Comparison of ENCODE assay signal across 8 mouse cellular contexts in the genomic region with DNA sequence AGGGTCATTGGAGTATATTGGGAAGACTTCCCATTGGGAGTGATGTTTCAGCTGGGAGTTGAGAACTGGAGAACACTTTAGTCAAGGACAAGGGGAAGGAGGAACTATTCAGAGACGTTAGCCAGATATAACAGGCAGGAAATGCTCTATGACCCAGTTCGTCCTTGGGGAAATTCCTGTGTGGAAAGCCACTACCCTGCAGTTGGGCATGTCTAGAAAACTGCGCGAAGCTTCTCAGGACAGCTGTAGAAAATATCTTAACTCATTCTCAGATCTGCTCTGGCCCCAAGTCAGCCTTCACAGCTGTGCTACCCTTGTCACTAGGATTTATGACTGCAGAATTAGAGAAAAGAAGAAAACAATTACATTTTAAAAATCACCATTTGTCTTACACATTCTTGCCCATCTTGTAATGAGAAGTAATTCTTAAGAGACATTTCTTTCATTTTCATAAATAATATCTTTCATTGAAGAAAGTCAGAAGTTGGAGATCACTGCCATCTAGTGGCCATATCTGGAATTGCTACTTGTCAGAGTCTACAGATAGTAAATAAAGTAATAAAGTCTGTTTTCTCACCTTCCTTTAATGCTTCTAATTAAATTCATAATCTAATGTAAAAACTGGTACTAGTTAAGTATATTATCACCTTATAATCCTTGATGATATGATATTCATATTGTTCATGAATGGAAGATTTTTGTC. TPM values are rescaled to one million over a fixed set of nuclear protein-coding genes. Genes with fewer than 3 reads are reported as not detected.
DNase-seq lines count a peak whose midpoint lies in the region; ATAC-seq lines count a peak whose summit lies in the region.

No protein-coding gene starts in this region.

- peak; percentile 4 for DNase-seq in kidney, adult 11 months
- DNase-seq in CD4-positive, CD25-positive, alpha-beta regulatory T cell, adult 2 months (ENCODE audit: low read depth, low spot score) = peak; percentile 71
- DNase-seq in adipocyte (ENCODE audit: low spot score) = peak; percentile 61
- peak; percentile 44 for DNase-seq in heart, adult 8-10 months (ENCODE audit: low spot score)
- DNase-seq in kidney, postnatal 14 days = peak; percentile 39
- peak; percentile 45 for DNase-seq in retina, postnatal 1 day

- no peaks in the 10 kb centered on the region for H3K36me3 ChIP-seq in kidney, embryonic 14.5 days (ENCODE audit: control insufficient read depth, insufficient read depth, low read length)
- no peaks in the 10 kb centered on the region for H3K36me3 ChIP-seq in forebrain, embryonic 12.5 days (replicated peaks)

- ATAC-seq in kidney, embryonic 14.5 days (ENCODE audit: low FRiP score, low TSS enrichment) = no peak
- ATAC-seq in forebrain, embryonic 12.5 days (ENCODE audit: low FRiP score) = no peak

- no peak overlapping the region for H3K9ac ChIP-seq in kidney, embryonic 14.5 days (ENCODE audit: low read depth, low read length)
- no peak overlapping the region for H3K9ac ChIP-seq in forebrain, embryonic 12.5 days

- H3K4me3 ChIP-seq in kidney, embryonic 14.5 days (ENCODE audit: low read length) = no peak overlapping the region
- H3K4me3 ChIP-seq in forebrain, embryonic 12.5 days (replicated peaks) = no peak overlapping the region

- no peaks in the 10 kb centered on the region for H3K4me1 ChIP-seq in kidney, embryonic 14.5 days (ENCODE audit: control insufficient read depth, insufficient read depth, low read length)
- no peaks in the 10 kb centered on the region for H3K4me1 ChIP-seq in forebrain, embryonic 12.5 days

- H3K4me2 ChIP-seq in kidney, embryonic 14.5 days (replicated peaks; ENCODE audit: low read depth, low read length) = no peak overlapping the region
- no peak overlapping the region for H3K4me2 ChIP-seq in forebrain, embryonic 12.5 days

- no peak overlapping the region for H3K27ac ChIP-seq in kidney, embryonic 14.5 days (ENCODE audit: low read depth, low read length)
- H3K27ac ChIP-seq in forebrain, embryonic 12.5 days = no peak overlapping the region

- WGBS in kidney, embryonic 14.5 days = 22% methylated on average over 4 of the region's 4 CpGs
- WGBS in forebrain, embryonic 12.5 days = 46% methylated on average over 4 of the region's 4 CpGs

- no peaks in the 10 kb centered on the region for H3K27me3 ChIP-seq in kidney, embryonic 14.5 days (ENCODE audit: control insufficient read depth, insufficient read depth, low read length)
- H3K27me3 ChIP-seq in forebrain, embryonic 12.5 days = no peaks in the 10 kb centered on the region

- H3K9me3 ChIP-seq in kidney, embryonic 14.5 days (ENCODE audit: control insufficient read depth, low read length) = no peaks in the 10 kb centered on the region
- no peaks in the 10 kb centered on the region for H3K9me3 ChIP-seq in forebrain, embryonic 12.5 days

RNA-seq across cellular contexts. Expression of gene Nxf2, which starts 51.2 kb away (rescaled TPM):
- 0.64 and 0.84 TPM in 2 replicates for polyA plus RNA-seq in kidney, embryonic 14.5 days (2014; fragmentation: Nextera tagmentation; extraction: Ambion mirVana)
- total RNA-seq in heart, adult 8-10 months (2022) = not detected
- polyA plus RNA-seq in forebrain, embryonic 12.5 days (2016; fragmentation: Nextera tagmentation; extraction: Ambion mirVana) = 0.28 and 0.62 TPM in 2 replicates

Comparison
In these comparisons a context has a peak if more than half of its experiments do, and no peak if none do; other contexts are left out.
1. DNase-seq: peak in every context shown above with its lines; median percentile 71 in CD4-positive, CD25-positive, alpha-beta regulatory T cell, adult 2 months; 61 in adipocyte; 45 in retina, postnatal 1 day; 44 in heart, adult 8-10 months; 39 in kidney, postnatal 14 days; 4 in kidney, adult 11 months.